Mouse (Mus musculus) ovary, adult 10 weeks (tissue): ENCODE measurements around the gene Mthfd1l. TPM values are rescaled to one million over a fixed set of nuclear protein-coding genes. Genes with fewer than 3 reads are reported as not detected.

Experiments
- polyA plus RNA-seq: library from polyadenylated mRNA; stranded (reverse); fragments of 350-450 nt; fragmentation: Illumina TruSeq; extraction: RNeasy Lipid Tissue Mini Kit (QIAGEN cat#74804); gene quantifications from one replicate; pipeline ENCODE4 v1.2.3, GENCODE M21; 2014

Gene Mthfd1l
- 4.9 TPM for polyA plus RNA-seq

GRCm38 (mm10) chr10:3972981-3973588, at the start of gene Mthfd1l:
Gene Mthfd1l (plus strand): TSS chr10:3973118.

Other genes starting within 250 kb of the Mthfd1l start
- 21.4 TPM for gene Plekhg1, start 232.8 kb upstream of the Mthfd1l start, polyA plus RNA-seq